Mouse (Mus musculus): ENCODE results near the gene Zfp740. TPM values are rescaled to one million over a fixed set of nuclear protein-coding genes. Genes with fewer than 3 reads are reported as not detected.

Gene Zfp740
- total and polyA plus RNA-seq, 2 experiments from 2014 or later = 33.8 to 49.5 TPM

DNA sequence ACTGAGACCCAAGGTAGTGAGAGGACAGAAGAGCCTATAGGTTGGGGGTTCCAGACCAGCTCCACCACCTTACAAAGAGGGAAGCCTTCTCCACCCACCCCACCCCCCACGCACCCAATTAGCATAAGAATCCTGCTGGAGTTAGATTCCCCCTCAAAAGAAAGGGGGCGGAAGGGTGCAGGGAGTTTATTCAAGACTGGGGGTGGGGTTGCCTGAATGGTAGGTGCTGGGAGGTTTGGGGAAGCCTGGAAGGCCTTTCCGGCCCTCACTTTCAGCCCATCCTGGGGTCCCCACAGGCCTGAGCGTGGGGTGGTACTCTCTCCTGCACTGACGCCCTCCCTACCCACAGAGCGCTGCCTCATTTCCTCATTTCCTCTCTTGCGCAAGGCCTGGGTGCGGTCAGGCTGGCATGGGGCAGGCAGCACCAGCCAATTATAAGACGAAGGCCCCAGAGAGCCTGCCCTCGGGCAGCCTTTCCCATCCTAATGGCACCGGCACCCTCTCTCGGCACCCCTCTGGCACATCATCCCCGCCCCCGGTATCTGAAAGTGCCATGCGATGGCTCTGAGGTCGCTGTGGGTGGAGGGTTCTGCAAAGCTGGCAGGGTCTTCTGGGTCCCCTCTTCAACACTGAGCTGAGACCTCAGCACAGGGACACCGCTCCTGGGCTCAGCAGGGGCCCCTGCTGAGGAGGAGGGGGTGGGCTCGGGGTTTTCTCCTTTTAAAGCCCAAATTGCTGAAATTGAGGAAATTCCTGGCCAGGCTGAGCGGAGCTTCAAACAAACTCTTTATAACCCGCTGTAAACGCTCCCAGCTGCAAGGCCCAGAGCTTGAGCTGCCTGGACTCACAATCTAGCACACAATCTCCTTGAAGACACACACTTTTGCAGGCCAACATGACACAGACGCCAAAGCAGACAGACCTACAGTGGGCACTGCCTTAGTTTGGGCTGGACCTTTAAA, 40.5 kb downstream of the Zfp740 start:
- TF ChIP-seq CTCF (IDR thresholded peaks at IDR 0.05; ENCODE audit: low read depth) = no peak
- no peak overlapping the region; the same call in 1 of the 2 replicates for H3K27ac ChIP-seq
- no peak overlapping the region for H3K9ac ChIP-seq (replicated peaks; ENCODE audit: low read length)
- no peak for ATAC-seq
- H3K4me3 ChIP-seq (ENCODE audit: low read length) = no peak overlapping the region
- no peak for DNase-seq (ENCODE audit: low spot score)
- 29% methylated on average over 22 of the region's 22 CpGs for WGBS
- H3K36me3 ChIP-seq (ENCODE audit: insufficient read depth, low read length) = peaks cover 2% of the 10 kb centered on the region; the same call in 1 of the 2 replicates
- no peaks in the 10 kb centered on the region for H3K9me3 ChIP-seq (ENCODE audit: low read length)
- H3K4me1 ChIP-seq (ENCODE audit: insufficient read depth, low read length) = peaks cover 9% of the 10 kb centered on the region; the same call in 1 of the 2 replicates
- peak overlapping the region; percentile 36 for H3K4me2 ChIP-seq (ENCODE audit: low read depth, low read length)
- peaks cover 4% of the 10 kb centered on the region; the same call in 1 of the 2 replicates for H3K27me3 ChIP-seq (ENCODE audit: insufficient read depth, low read length)

DNA sequence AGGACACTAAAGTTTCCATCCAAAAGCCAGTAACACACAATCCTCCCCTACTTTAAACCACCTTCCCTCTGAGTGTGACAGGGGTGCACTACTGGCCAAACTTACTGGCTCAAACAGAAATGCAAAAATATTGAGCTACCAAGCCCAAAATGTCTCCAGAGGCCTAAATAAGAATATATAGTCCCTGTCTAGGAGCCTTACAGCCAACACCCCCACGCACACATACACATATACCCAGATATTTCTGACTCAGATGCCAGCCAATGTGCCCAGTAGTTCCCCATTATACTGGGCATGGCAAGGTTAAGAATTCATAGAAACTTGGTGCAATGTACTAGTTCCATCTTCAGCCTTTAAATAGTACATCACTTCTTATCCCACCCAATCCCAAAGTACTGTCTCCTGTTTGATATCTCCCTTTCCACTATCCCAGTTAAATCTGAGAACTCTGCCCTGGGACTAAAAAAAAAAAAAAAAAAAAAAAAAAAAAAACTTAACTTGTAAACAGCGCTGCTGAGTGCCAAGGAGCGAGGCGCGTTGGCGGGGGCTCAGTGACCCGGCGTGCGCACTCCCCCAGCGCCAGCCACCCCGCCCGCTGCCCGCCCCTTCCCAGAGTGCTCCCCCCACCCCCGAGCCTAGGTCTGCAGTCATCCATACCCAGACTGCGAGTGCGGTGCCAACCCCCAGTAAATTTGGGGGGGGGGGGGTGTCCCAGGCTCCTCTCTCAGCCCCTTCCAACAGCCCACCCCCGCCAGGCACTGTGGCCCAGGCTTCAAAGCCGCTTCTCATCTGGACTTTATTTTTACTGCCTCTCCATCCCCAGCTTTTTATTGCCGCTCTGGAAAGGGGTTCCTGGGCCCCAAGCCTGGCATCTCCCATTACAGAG, 41.5 kb downstream of the Zfp740 start:
- Histone ChIP-seq H3K27me3 (ENCODE audit: insufficient read depth, low read length) (peaks cover 4% of the 10 kb centered on the region; the same call in 1 of the 2 replicates), H3K36me3 (ENCODE audit: insufficient read depth, low read length) (no peaks in the 10 kb centered on the region), H3K4me3 (ENCODE audit: low read length) (peak overlapping the region; percentile 57), H3K9ac (replicated peaks; ENCODE audit: low read length) (no peak overlapping the region; the same call in 1 of the 2 replicates), H3K4me1 (ENCODE audit: insufficient read depth, low read length) (peaks cover 9% of the 10 kb centered on the region; the same call in 1 of the 2 replicates), H3K4me2 (ENCODE audit: low read depth, low read length) (peak overlapping the region; percentile 86), H3K27ac (no peak overlapping the region), H3K9me3 (ENCODE audit: low read length) (no peaks in the 10 kb centered on the region)
- WGBS = 7% methylated on average over 19 of the region's 19 CpGs
- no peak for DNase-seq (ENCODE audit: low spot score)
- no peak for ATAC-seq
- TF ChIP-seq CTCF (IDR thresholded peaks at IDR 0.05; ENCODE audit: low read depth) = no peak

DNA sequence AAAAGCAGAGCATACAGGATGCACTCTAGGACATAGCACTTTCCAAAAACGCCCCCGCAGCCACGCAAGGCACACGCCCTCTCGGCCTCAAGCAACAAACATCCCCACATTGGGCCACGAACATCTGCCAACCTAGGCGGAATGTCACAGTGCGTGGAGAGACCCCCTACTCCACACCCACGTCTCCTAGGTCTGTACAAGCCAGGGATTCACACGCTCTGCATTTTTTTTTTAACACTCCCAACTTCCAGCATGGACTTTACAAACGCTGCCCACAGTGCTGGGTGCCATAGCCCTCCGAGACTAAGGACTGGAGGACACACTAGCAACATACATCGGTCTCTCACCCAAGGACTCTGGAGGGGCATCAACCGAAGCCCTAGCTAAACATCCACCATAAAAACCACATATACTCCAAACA, 42.4 kb downstream of the Zfp740 start:
- H3K27me3 ChIP-seq (ENCODE audit: insufficient read depth, low read length) = peaks cover 4% of the 10 kb centered on the region; the same call in 1 of the 2 replicates
- no peaks in the 10 kb centered on the region for H3K36me3 ChIP-seq (ENCODE audit: insufficient read depth, low read length)

DNA sequence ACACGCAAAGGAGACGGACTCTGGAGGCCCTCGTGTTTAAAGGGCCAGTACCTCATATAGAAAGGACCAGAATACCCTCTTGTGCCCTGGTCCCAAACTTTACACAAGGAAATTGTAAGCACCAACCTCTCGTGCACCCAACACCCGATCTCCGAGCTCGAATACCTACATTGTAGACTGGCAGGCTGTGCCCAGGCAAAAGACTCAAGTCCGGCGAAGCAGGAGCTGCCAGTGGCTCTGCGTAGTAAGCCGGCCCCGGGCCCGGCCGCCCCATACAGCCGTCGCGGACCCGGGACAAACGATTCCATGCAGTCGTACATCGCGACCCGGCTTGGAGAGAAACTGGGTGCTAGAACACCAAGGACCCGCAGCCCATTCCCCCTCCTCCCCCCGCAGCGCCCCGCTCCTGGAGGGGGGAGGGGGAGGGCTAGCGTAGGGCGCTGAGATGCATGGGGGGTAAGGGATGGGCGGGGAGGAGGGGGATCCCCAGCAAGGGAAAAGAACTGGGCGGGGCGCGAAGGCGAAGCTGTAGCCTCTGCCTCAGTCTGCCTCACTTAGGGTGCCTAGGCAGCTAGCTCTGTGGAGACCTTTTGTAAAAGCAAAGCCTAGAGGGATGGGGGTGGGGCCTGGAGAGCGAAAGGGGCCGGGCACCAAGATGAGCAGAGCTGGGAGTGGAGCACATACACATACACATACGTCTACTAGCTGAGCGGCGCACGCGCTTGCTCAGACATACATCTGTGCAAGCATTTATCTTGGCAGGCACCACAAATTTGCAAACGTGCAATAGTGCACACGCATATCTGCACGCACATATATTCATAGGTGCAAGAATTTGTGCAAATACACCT, 43.1 kb downstream of the Zfp740 start:
- no peaks in the 10 kb centered on the region for H3K36me3 ChIP-seq (ENCODE audit: insufficient read depth, low read length)
- H3K9me3 ChIP-seq (ENCODE audit: low read length) = no peaks in the 10 kb centered on the region
- DNase-seq (ENCODE audit: low spot score) (peak; percentile 79), ATAC-seq (peak; percentile 74)
- H3K9ac ChIP-seq (replicated peaks; ENCODE audit: low read length) = peak overlapping the region; percentile 54
- no peak for TF ChIP-seq CTCF (IDR thresholded peaks at IDR 0.05; ENCODE audit: low read depth)
- peaks cover 4% of the 10 kb centered on the region; the same call in 1 of the 2 replicates for H3K27me3 ChIP-seq (ENCODE audit: insufficient read depth, low read length)
- peak overlapping the region; percentile 86 for H3K4me2 ChIP-seq (ENCODE audit: low read depth, low read length)
- H3K27ac ChIP-seq = peak overlapping the region; percentile 77
- H3K4me3 ChIP-seq (ENCODE audit: low read length) = peak overlapping the region; percentile 57
- peaks cover 9% of the 10 kb centered on the region; the same call in 1 of the 2 replicates for H3K4me1 ChIP-seq (ENCODE audit: insufficient read depth, low read length)
- under 1% methylated on average over 41 of the region's 44 CpGs for WGBS

More for the DNA sequence above, 42.4 kb downstream of the Zfp740 start:
- ATAC-seq (no peak), DNase-seq (ENCODE audit: low spot score) (no peak)
- Histone ChIP-seq H3K4me2 (ENCODE audit: low read depth, low read length) (peak overlapping the region; percentile 86), H3K4me1 (ENCODE audit: insufficient read depth, low read length) (peaks cover 9% of the 10 kb centered on the region; the same call in 1 of the 2 replicates), H3K9me3 (ENCODE audit: low read length) (no peaks in the 10 kb centered on the region), H3K9ac (replicated peaks; ENCODE audit: low read length) (peak overlapping the region; percentile 54), H3K27ac (peak overlapping the region; percentile 77; the same call in 1 of the 2 replicates), H3K4me3 (ENCODE audit: low read length) (peak overlapping the region; percentile 57)
- 7% methylated on average over 14 of the region's 14 CpGs for WGBS
- no peak for TF ChIP-seq CTCF (IDR thresholded peaks at IDR 0.05; ENCODE audit: low read depth)

DNA sequence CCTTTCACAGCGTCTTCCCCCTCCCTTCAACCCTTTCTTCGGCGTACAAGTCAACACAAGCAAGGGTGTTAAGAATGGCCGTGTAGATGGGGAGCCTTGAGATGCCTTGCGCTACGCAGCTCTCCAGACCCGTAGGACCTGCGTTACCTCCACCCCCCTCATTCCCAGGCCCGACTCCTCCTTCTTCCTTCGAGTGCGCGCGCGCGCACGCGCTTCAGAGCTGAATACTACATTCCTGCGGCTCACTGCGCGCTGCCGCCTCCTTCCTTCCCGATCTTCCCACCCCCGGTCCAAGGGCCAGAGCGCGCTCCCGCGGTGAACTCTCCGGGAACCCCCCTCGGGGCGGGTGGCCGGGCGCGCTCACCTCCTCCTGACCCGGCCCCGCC, 43.8 kb downstream of the Zfp740 start:
- under 1% methylated on average over 31 of the region's 35 CpGs for WGBS
- peak; percentile 94 for DNase-seq (ENCODE audit: low spot score)
- H3K4me1 ChIP-seq (ENCODE audit: insufficient read depth, low read length) = peaks cover 9% of the 10 kb centered on the region; the same call in 1 of the 2 replicates

More for the DNA sequence above, 43.8 kb downstream of the Zfp740 start:
- Histone ChIP-seq H3K27ac (peak overlapping the region; percentile 77), H3K4me2 (ENCODE audit: low read depth, low read length) (peak overlapping the region; percentile 86), H3K9me3 (ENCODE audit: low read length) (no peaks in the 10 kb centered on the region), H3K9ac (replicated peaks; ENCODE audit: low read length) (peak overlapping the region; percentile 54), H3K27me3 (ENCODE audit: insufficient read depth, low read length) (peaks cover 4% of the 10 kb centered on the region; the same call in 1 of the 2 replicates), H3K4me3 (ENCODE audit: low read length) (peak overlapping the region; percentile 57), H3K36me3 (ENCODE audit: insufficient read depth, low read length) (no peaks in the 10 kb centered on the region)
- no peak for TF ChIP-seq CTCF (IDR thresholded peaks at IDR 0.05; ENCODE audit: low read depth)
- peak; percentile 71 for ATAC-seq

Data from hindbrain, postnatal 0 days (tissue).